Mouse (Mus musculus) liver, adult 2 months (tissue): Measurements from ENCODE around the gene Gm48551.

ENCODE experiments used
- CTCF ChIP-seq: fragments of 200-500 bp; IDR thresholded peaks from 2 replicates; pipeline ENCODE4 v1.5.1; 2011; ENCODE audit warnings: low read depth, low read length, control low read depth
- POLR2A ChIP-seq: fragments of 200-500 bp; IDR thresholded peaks from 2 replicates; pipeline ENCODE4 v1.6.1; 2011; ENCODE audit warnings: low read length, control low read depth; ENCODE audit not compliant: insufficient read depth; ENCODE audit errors: extremely low read depth

GRCm38 (mm10) chr10:81426081-81426671 lies 41.9 kb downstream of the Gm48551 start:
- TF ChIP-seq CTCF, result no peak
- no peak for TF ChIP-seq POLR2A
